Mouse (Mus musculus) stomach, embryonic 15.5 days (tissue): Measurements from ENCODE around the gene Sorcs2. TPM values are rescaled to one million over a fixed set of nuclear protein-coding genes. Genes with fewer than 3 reads are reported as not detected.
A peak's percentile ranks its signal among the peaks of the same experiment; 100 is the strongest.

Experiments
- ATAC-seq: fragments of 200-750 bp; cut with Nextera tagmentation; 2 replicates; pipeline ENCODE4 v1.8.0; 2017; ENCODE audit warnings: low read depth, moderate number of reproducible peaks, moderate TSS enrichment; ENCODE audit not compliant: insufficient read depth, low FRiP score
- H3K27ac ChIP-seq: fragments of 300-500 bp; sonication (generic); 2 replicates; pipeline ENCODE4 v1.5.1; 2015; ENCODE audit warnings: mild to moderate bottlenecking, inconsistent platforms
- H3K27me3 ChIP-seq: fragments of 300-500 bp; sonication (generic); replicated peaks from 2 replicates; pipeline ENCODE4 v1.6.1; 2015; ENCODE audit warnings: inconsistent platforms
- H3K36me3 ChIP-seq: fragments of 300-500 bp; sonication (generic); 2 replicates; pipeline ENCODE4 v1.6.1; 2015; ENCODE audit warnings: inconsistent platforms
- H3K4me1 ChIP-seq: fragments of 300-500 bp; sonication (generic); 2 replicates; pipeline ENCODE4 v1.6.1; 2015; ENCODE audit warnings: inconsistent platforms
- H3K4me2 ChIP-seq: fragments of 300-500 bp; sonication (generic); 2 replicates; pipeline ENCODE4 v1.6.1; 2015; ENCODE audit warnings: mild to moderate bottlenecking, inconsistent platforms
- H3K4me3 ChIP-seq: fragments of 300-500 bp; sonication (generic); replicated peaks from 2 replicates; pipeline ENCODE4 v1.5.1; 2015; ENCODE audit warnings: inconsistent platforms
- H3K9ac ChIP-seq: fragments of 300-500 bp; sonication (generic); 2 replicates; pipeline ENCODE4 v1.6.1; 2015; ENCODE audit warnings: inconsistent platforms
- H3K9me3 ChIP-seq: fragments of 300-500 bp; sonication (generic); 2 replicates; pipeline ENCODE4 v1.6.1; 2016; ENCODE audit warnings: inconsistent platforms
- WGBS: fragments of 180-500 bp; shearing (Covaris S2); methylation state at CpG from one replicate; pipeline ENCODE4 v1.1.7; 2015; 5-methylcytosine and 5-hydroxymethylcytosine counted together
- polyA plus RNA-seq: library from polyadenylated mRNA; unstranded; fragments of >200 nt; fragmentation: Nextera tagmentation; extraction: Ambion mirVana; gene quantifications from 2 replicates; pipeline ENCODE4 v1.2.1, GENCODE M21; 2015

The Sorcs2 gene
- polyA plus RNA-seq, 1 experiment from 2014 or later = 13.7 TPM

DNA sequence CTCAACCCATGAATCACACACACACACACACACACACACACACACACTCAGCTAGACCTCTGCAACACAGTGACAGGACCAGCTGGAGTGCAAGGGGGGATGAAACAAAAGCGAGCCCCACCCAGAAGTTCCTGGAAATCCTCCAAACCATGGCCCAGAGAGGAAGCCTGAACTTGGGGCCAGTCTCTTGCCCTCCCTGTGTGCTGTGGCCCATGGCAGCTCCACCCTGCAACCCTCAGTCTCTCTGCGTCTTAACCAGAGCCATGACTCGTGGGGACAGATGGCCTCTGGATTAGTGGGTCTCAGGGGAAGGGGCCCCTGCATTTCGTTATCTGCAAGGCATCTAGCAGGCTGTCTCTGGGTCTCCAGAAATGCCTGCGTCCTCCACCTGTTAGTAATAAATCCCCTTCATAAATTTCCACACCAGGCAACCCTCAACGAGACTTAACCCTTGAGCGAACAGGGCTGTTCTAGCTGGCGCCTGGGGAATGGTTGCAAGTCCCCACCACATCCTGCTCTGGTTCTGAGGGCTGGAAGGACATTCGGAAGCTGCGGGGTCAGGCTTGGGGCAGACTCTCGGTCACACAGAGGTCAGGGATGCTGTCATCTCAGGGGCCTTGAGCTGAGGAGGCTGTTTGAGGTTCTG, 24.6 kb downstream of the Sorcs2 start:
- H3K9ac ChIP-seq = no peak overlapping the region
- no peak overlapping the region for H3K4me3 ChIP-seq
- ATAC-seq = 0 out of 2 replicates have a peak, but pooled peaks have one; percentile 12

DNA sequence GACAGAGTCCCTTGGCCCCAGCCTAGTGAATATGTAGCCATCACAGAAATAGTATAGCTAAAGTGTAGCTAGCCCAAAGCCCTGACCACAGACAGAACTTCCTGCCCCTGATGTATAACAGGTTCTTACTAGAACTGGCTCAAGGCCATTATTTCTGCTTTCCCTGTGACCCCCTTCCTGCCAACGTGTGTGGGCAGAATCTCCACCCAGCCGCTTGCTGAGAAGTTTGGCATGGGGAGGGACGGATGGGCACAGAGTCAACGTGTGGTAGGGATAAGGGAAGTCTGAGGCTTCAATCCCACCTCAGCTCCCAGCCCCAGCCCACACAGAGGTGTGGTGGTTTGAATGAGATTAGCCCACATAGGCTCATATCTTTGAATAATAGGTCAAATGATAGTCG, 26.2 kb downstream of the Sorcs2 start:
- Histone ChIP-seq H3K36me3 (no peaks in the 10 kb centered on the region), H3K9me3 (no peaks in the 10 kb centered on the region), H3K4me1 (peaks cover 52% of the 10 kb centered on the region), H3K4me2 (no peak overlapping the region), H3K27me3 (no peaks in the 10 kb centered on the region), H3K9ac (no peak overlapping the region), H3K27ac (no peak overlapping the region), H3K4me3 (no peak overlapping the region)
- 59% methylated on average over 5 of the region's 5 CpGs for WGBS
- no peak for ATAC-seq

More for the DNA sequence above, 24.6 kb downstream of the Sorcs2 start:
- Histone ChIP-seq H3K27ac (peak overlapping the region; percentile 61), H3K9me3 (no peaks in the 10 kb centered on the region), H3K4me2 (no peak overlapping the region; the same call in 1 of the 2 replicates), H3K4me1 (peaks cover 62% of the 10 kb centered on the region), H3K36me3 (no peaks in the 10 kb centered on the region), H3K27me3 (no peaks in the 10 kb centered on the region)
- 17% methylated on average over 11 of the region's 11 CpGs for WGBS

DNA sequence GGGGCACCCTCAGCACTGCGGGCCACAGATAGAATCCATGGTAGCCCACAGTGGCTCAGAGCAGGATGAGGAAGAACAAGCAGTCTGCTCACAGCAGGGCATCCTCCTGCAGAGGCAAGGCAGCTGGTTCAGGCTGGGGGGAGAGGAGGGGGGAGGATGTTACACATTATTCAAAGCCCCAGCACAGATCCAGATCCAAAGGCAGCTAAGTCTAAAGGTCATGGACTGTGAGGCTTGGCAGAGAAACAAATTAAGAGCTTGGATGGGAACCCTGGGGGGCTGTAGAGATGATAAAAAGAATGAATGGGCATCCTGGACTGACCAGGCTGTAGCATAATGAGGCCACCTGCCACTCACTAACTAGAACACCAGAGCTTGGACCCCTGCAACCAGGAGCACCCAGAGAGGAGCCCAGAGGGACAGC, 28.7 kb downstream of the Sorcs2 start:
- H3K27ac ChIP-seq = no peak overlapping the region

DNA sequence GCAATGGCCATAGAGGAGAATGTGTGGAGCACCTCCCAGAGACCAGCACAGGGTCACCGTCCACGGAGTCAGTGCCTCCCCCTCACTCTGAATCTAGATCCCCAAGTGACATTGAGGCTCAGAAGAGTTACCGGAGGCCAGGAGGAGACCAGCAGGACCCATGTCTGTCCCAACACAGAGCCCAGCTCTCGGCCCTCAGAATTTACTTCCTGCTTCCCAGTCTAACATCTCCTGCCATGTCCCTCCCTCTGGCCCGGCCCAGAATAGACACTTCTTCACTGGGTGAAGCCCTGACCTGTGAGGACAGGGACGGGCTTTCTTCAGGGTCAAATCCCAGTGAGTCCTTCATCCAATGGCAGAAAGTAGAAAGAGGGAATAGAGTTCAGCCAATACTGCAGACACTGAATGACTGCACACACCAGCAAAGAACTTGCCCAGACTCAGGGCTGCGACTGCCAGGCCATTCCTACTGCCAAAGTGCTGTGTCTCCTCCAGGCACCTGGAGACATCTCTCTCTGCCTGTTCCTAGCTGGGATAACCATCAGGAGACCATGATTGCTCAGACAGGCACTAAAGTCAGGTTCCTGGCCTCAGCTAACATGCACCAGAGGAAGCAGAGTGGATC, 29.3 kb downstream of the Sorcs2 start:
- no peaks in the 10 kb centered on the region for H3K36me3 ChIP-seq
- no peak overlapping the region for H3K9ac ChIP-seq
- no peak for ATAC-seq
- 76% methylated on average over 7 of the region's 7 CpGs for WGBS
- H3K4me2 ChIP-seq = no peak overlapping the region
- H3K4me1 ChIP-seq = peaks cover 33% of the 10 kb centered on the region
- H3K27ac ChIP-seq = no peak overlapping the region
- H3K9me3 ChIP-seq = no peaks in the 10 kb centered on the region
- no peak overlapping the region for H3K4me3 ChIP-seq
- H3K27me3 ChIP-seq = no peaks in the 10 kb centered on the region

More for the DNA sequence above, 28.7 kb downstream of the Sorcs2 start:
- no peak overlapping the region for H3K4me3 ChIP-seq
- H3K4me2 ChIP-seq = no peak overlapping the region
- WGBS = 89% methylated on average over 1 of the region's 1 CpGs
- no peaks in the 10 kb centered on the region for H3K9me3 ChIP-seq
- peaks cover 39% of the 10 kb centered on the region for H3K4me1 ChIP-seq
- no peaks in the 10 kb centered on the region for H3K36me3 ChIP-seq
- ATAC-seq = no peak
- H3K9ac ChIP-seq = no peak overlapping the region
- H3K27me3 ChIP-seq = no peaks in the 10 kb centered on the region

DNA sequence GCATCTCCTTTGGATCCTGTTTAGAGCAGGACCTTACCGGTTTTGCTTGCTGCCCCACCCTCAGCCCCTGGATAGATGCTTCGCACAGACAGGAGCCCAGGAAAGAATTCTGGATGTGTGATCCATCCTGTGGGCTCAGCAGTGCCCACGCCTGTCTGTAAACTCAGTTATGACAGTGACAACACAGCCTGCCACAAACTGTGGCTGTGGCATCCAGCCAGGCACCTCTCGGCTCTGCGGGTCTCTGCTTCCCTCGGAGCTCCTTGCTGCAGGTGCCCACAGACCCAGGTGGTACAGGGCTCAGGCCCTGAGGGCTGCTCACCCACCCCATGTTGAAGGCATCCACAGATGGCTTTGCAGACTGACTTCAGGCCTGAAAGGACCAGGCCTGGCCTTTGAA, 30.0 kb downstream of the Sorcs2 start:
- H3K4me1 ChIP-seq = peaks cover 26% of the 10 kb centered on the region
- no peak overlapping the region for H3K4me2 ChIP-seq
- 82% methylated on average over 6 of the region's 6 CpGs for WGBS
- no peaks in the 10 kb centered on the region for H3K27me3 ChIP-seq
- no peaks in the 10 kb centered on the region for H3K9me3 ChIP-seq
- ATAC-seq = no peak
- H3K4me3 ChIP-seq = no peak overlapping the region
- no peak overlapping the region for H3K9ac ChIP-seq
- H3K36me3 ChIP-seq = no peaks in the 10 kb centered on the region
- no peak overlapping the region for H3K27ac ChIP-seq

DNA sequence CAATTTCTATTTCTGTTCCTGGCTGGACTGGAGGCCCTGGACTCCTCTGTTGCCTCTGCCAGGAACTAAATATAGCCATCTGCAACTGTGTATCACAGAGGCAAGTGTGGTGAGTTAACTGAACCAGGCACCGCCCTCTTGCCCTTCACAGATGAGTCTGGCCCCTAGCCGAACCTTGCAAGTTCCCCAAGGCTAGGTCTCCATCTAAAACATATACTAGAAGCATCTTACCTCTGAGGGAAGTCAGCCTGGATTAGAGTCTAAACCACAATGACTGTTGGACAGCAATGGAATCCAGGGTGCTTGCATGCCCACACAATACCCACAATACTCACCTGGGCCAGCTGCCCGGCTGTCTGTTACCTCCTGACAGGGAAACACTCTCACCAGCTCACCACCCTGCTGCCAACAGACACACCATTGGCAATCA, 30.7 kb downstream of the Sorcs2 start:
- ATAC-seq = no peak
- WGBS = 60% methylated on average over 3 of the region's 3 CpGs
- Histone ChIP-seq H3K36me3 (no peaks in the 10 kb centered on the region), H3K9me3 (no peaks in the 10 kb centered on the region), H3K27ac (peak overlapping the region; percentile 19; the same call in 1 of the 2 replicates), H3K4me2 (no peak overlapping the region), H3K9ac (no peak overlapping the region), H3K27me3 (no peaks in the 10 kb centered on the region), H3K4me3 (no peak overlapping the region), H3K4me1 (peaks cover 20% of the 10 kb centered on the region)

DNA sequence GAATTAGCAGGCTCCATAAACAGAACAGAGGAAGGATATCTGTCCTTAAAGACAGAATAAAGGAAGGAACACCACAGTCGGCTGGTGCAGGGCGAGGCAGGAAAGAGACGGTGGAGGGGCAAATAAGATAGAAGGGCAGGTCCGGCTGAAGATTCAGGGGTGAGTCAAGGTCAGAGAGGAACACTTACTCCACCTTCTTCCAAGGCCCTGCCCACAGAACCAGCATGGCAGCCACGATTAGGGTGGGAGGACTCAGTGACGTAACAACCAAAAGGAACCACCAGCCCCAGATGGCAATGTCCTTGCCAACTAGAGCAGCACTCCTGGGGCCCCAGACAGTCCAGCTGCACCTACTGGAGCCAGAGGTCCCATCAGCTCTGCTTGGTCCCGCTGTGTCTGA, 36.2 kb downstream of the Sorcs2 start:
- Histone ChIP-seq H3K9ac (no peak overlapping the region), H3K4me1 (peaks cover 30% of the 10 kb centered on the region), H3K9me3 (no peaks in the 10 kb centered on the region), H3K36me3 (no peaks in the 10 kb centered on the region), H3K4me2 (no peak overlapping the region), H3K27me3 (no peaks in the 10 kb centered on the region), H3K27ac (no peak overlapping the region), H3K4me3 (no peak overlapping the region)
- 65% methylated on average over 7 of the region's 7 CpGs for WGBS
- no peak for ATAC-seq

GRCm38 (mm10) chr5:36360343-36360742, 37.6 kb downstream of the Sorcs2 start:
- Histone ChIP-seq H3K4me3 (no peak overlapping the region), H3K27me3 (no peaks in the 10 kb centered on the region), H3K9ac (no peak overlapping the region), H3K4me2 (no peak overlapping the region), H3K36me3 (no peaks in the 10 kb centered on the region), H3K27ac (no peak overlapping the region), H3K4me1 (peaks cover 27% of the 10 kb centered on the region), H3K9me3 (no peaks in the 10 kb centered on the region)
- WGBS = 79% methylated on average over 7 of the region's 7 CpGs
- no peak for ATAC-seq

- ATAC-seq = no peak
- Histone ChIP-seq H3K9me3 (no peaks in the 10 kb centered on the region), H3K36me3 (no peaks in the 10 kb centered on the region), H3K27me3 (no peaks in the 10 kb centered on the region), H3K4me1 (peaks cover 27% of the 10 kb centered on the region), H3K4me2 (no peak overlapping the region), H3K27ac (no peak overlapping the region), H3K9ac (no peak overlapping the region), H3K4me3 (no peak overlapping the region)
- 48% methylated on average over 5 of the region's 5 CpGs for WGBS
These were observed 38.2 kb downstream of the Sorcs2 start for GRCm38 (mm10) chr5:36359535-36360243.

DNA sequence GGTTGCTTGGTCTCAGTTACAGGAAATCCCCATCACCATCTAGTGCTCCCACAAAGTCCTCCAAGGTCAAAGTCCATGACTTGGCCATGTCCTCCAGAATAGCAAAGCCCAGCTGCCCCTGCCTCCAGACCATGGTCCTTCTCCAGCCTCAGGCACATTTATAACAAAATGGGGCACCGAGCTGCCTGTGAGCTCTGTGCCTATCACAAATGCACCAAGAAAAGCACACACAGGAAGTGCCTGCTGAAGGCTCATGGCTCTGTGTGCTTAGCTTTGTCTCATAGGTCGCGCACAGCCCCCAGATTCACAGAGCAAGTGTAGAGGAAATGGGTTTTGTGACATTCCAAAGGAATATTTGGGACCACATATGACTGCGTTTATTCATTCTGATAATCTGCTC, 39.8 kb downstream of the Sorcs2 start:
- Histone ChIP-seq H3K36me3 (no peaks in the 10 kb centered on the region), H3K4me2 (no peak overlapping the region), H3K27me3 (no peaks in the 10 kb centered on the region), H3K27ac (no peak overlapping the region), H3K4me1 (peaks cover 38% of the 10 kb centered on the region), H3K4me3 (no peak overlapping the region), H3K9me3 (no peaks in the 10 kb centered on the region), H3K9ac (no peak overlapping the region)
- WGBS = 48% methylated on average over 4 of the region's 4 CpGs
- 0 out of 2 replicates have a peak, but pooled peaks have one; percentile 24 for ATAC-seq

DNA sequence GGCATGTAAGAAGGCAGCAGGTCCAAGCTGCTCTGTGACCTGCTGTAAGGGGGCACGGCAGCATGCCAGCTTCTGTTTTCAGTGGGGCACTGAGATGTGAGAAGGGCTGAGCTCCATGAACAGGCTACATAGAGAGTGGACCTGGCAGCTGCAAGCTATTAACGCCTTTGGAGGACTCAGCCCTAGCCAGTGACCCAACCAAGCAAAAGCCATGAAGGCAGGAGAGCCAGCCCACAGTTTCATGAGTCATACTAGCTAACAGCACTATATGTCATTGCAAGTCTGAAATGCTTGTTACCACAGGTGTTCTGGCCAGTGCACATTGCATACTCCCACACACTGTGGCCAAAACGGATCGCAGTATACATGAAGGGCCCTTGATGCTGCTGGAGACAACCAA, 41.3 kb downstream of the Sorcs2 start:
- H3K36me3 ChIP-seq = no peaks in the 10 kb centered on the region
- no peaks in the 10 kb centered on the region for H3K9me3 ChIP-seq
- no peak overlapping the region for H3K4me2 ChIP-seq
- no peak overlapping the region for H3K27ac ChIP-seq
- H3K4me1 ChIP-seq = peaks cover 41% of the 10 kb centered on the region
- H3K4me3 ChIP-seq = no peak overlapping the region
- H3K9ac ChIP-seq = no peak overlapping the region
- ATAC-seq = no peak
- H3K27me3 ChIP-seq = no peaks in the 10 kb centered on the region
- WGBS = 80% methylated on average over 4 of the region's 4 CpGs

DNA sequence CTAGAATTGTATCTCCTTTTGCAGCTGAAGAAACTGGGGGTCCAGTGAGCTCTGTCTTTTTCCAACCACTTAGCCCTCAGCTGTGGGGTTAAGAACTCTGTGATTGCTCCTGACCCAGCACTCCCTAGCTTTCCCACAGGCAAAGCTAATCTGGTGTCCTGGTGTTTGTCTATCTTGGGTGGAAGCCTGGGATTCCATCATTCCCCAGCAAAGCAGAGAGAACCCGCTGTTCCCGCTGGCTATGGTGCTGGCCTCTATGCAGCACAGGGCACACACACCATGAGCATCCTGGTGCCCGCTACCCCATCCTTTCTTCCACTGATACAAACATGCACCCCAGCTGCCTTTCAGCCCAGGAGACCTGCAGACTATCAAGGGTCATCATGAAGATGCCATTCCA, 42.3 kb downstream of the Sorcs2 start:
- Histone ChIP-seq H3K9me3 (no peaks in the 10 kb centered on the region), H3K4me1 (peaks cover 40% of the 10 kb centered on the region), H3K4me3 (no peak overlapping the region), H3K4me2 (no peak overlapping the region), H3K36me3 (no peaks in the 10 kb centered on the region), H3K27me3 (no peaks in the 10 kb centered on the region), H3K27ac (no peak overlapping the region), H3K9ac (no peak overlapping the region)
- WGBS = 78% methylated on average over 3 of the region's 3 CpGs
- no peak for ATAC-seq
